Mouse (Mus musculus) brain, embryonic 14.5 days (tissue): ENCODE results near the gene Wapl.

Experiments
- CTCF ChIP-seq: fragments of 200-500 bp; IDR thresholded peaks from 2 replicates; pipeline ENCODE4 v1.5.1; 2012; ENCODE audit warnings: inconsistent platforms, mild to moderate bottlenecking, moderate library complexity, borderline replicate concordance; ENCODE audit not compliant: insufficient read depth, insufficient read length; ENCODE audit errors: extremely low read depth
- POLR2A ChIP-seq: fragments of 200-500 bp; IDR thresholded peaks from 2 replicates; pipeline ENCODE4 v1.6.1; 2012; ENCODE audit warnings: mild to moderate bottlenecking, inconsistent platforms, borderline replicate concordance; ENCODE audit not compliant: poor library complexity, insufficient read depth, insufficient read length, severe bottlenecking; ENCODE audit errors: extremely low read depth

DNA sequence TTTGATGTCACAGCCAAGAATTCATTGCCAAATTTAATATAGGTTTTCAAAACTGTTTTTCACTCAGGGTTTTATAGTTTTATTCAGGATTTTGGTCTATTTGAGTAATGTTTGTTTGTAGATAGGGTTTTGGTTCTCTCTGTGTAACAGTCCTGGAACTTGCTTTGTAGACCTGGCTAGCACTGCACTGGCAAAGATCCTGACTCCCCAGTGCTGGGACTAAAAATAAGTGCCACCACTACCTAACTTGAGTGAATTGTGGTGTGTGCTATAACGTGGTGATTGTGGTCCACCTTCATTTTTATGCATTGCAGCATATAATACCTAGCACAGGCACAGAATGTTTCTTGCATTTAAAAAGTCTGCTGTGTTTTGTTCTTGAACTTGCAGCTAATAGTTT, 23.6 kb downstream of the Wapl start:
- no peak for TF ChIP-seq CTCF
- no peak for TF ChIP-seq POLR2A
